Mouse (Mus musculus) cerebellum, adult 2 months (tissue): ENCODE results near the gene Pex11g.

ENCODE experiments used
- CTCF ChIP-seq: fragments of 200-500 bp; IDR thresholded peaks from 2 replicates; pipeline ENCODE4 v1.5.1; 2011; ENCODE audit warnings: low read depth, mild to moderate bottlenecking, control low read depth, low read length, moderate library complexity, borderline replicate concordance; ENCODE audit not compliant: insufficient read depth
- POLR2A ChIP-seq: fragments of 200-500 bp; IDR thresholded peaks from 2 replicates; pipeline ENCODE4 v1.6.1; 2011; ENCODE audit warnings: low read length, control low read depth, borderline replicate concordance; ENCODE audit not compliant: insufficient read depth

DNA sequence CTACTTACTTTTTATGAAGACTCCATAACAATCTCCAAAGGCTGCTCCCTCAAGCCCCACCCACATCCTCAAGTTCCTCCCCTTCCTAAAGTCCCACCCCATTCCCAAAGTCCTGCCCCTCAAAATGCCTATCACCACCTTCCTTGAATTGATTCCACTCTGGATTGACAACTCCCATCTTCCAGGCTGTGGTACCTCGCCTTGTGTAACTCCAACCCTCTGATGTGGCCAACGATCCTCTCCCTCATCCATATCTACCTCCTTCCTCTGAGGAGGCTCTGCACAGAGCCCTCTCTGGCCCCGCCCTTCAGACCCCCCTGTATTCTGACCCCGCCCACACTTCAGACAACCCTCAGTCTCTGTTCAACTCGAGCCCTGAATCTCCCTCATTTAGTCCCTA is 17.7 kb upstream of the Pex11g start:
- TF ChIP-seq POLR2A = no peak
- no peak for TF ChIP-seq CTCF
